Mouse (Mus musculus): ENCODE results near the gene Nelfb. TPM values are rescaled to one million over a fixed set of nuclear protein-coding genes. Genes with fewer than 3 reads are reported as not detected.

Nelfb gene
- total RNA-seq, 2 experiments from 2014 or later, result 50.6 to 59.3 TPM

Other genes with a start within 250 kb of the Nelfb start
- gene Dph7, start 249.1 kb downstream of the Nelfb start, total RNA-seq (2021), result 10 to 100 TPM; 24.9 to 29.5 TPM
- gene Mrpl41, start 236.4 kb downstream of the Nelfb start, total RNA-seq (2021), result 10 to 100 TPM; 84.9 to 94.6 TPM
- gene Pnpla7, start 235.5 kb downstream of the Nelfb start, total RNA-seq (2021), result 10 to 100 TPM; 12.9 to 14.2 TPM
- 100 to 1,000 TPM; 793 to 858 TPM for gene Nsmf, start 157.1 kb downstream of the Nelfb start, total RNA-seq (2021)
- gene Entpd8, start 131.2 kb downstream of the Nelfb start, total RNA-seq (2021), result not detected
- gene Noxa1, start 116.3 kb downstream of the Nelfb start, total RNA-seq (2021), result not detected
- gene Nrarp, start 30.7 kb downstream of the Nelfb start, total RNA-seq (2021), result 10 to 100 TPM; 43.0 to 50.3 TPM
- 1 to 10 TPM; 1.8 to 2.4 TPM for gene Tor4a, start 14.6 kb downstream of the Nelfb start, total RNA-seq (2021)
- not detected for gene Stpg3, start 3.1 kb upstream of the Nelfb start, total RNA-seq (2021)
- gene Fam166a, start 7.3 kb upstream of the Nelfb start, total RNA-seq (2021), result not detected
- gene Tubb4b, start 13.2 kb upstream of the Nelfb start, total RNA-seq (2021), result 100 to 1,000 TPM; 394 to 449 TPM
- not detected for gene Slc34a3, start 22.9 kb upstream of the Nelfb start, total RNA-seq (2021)
- not detected for gene Rnf224, start 25.3 kb upstream of the Nelfb start, total RNA-seq (2021)
- 100 to 1,000 TPM; 212 to 216 TPM for gene Rnf208, start 30.8 kb upstream of the Nelfb start, total RNA-seq (2021)
- gene Cysrt1, start 31.0 kb upstream of the Nelfb start, total RNA-seq (2021), result not detected
- gene AL732309.1, start 35.4 kb upstream of the Nelfb start, total RNA-seq (2021), result 1 to 10 TPM in 1 of 2 experiments, under 1 TPM in 1; 0.45 to 4.0 TPM
- 10 to 100 TPM; 35.6 to 39.1 TPM for gene Tmem203, start 44.0 kb upstream of the Nelfb start, total RNA-seq (2021)
- 10 to 100 TPM; 13.9 to 14.0 TPM for gene Tprn, start 51.1 kb upstream of the Nelfb start, total RNA-seq (2021)
- 10 to 100 TPM; 77.2 to 83.4 TPM for gene Ssna1, start 60.9 kb upstream of the Nelfb start, total RNA-seq (2021)
- 10 to 100 TPM; 82.8 to 85.3 TPM for gene Anapc2, start 61.0 kb upstream of the Nelfb start, total RNA-seq (2021)
- gene Tmem210, start 76.7 kb upstream of the Nelfb start, total RNA-seq (2021), result not detected
- gene Lrrc26, start 78.4 kb upstream of the Nelfb start, total RNA-seq (2021), result not detected
- gene Grin1, start 107.7 kb upstream of the Nelfb start, total RNA-seq (2021), result 100 to 1,000 TPM; 345 to 348 TPM
- 10 to 100 TPM; 51.3 to 59.8 TPM for gene Man1b1, start 120.8 kb upstream of the Nelfb start, total RNA-seq (2021)
- gene Dpp7, start 144.9 kb upstream of the Nelfb start, total RNA-seq (2021), result 10 to 100 TPM; 21.2 to 28.0 TPM
- gene Uap1l1, start 154.2 kb upstream of the Nelfb start, total RNA-seq (2021), result 10 to 100 TPM; 11.2 to 11.5 TPM
- 10 to 100 TPM; 16.0 to 18.3 TPM for gene Sapcd2, start 160.8 kb upstream of the Nelfb start, total RNA-seq (2021)
- 10 to 100 TPM; 26.1 to 26.6 TPM for gene Entpd2, start 184.4 kb upstream of the Nelfb start, total RNA-seq (2021)
- 100 to 1,000 TPM; 416 to 446 TPM for gene Npdc1, start 187.9 kb upstream of the Nelfb start, total RNA-seq (2021)
- gene Fut7, start 211.8 kb upstream of the Nelfb start, total RNA-seq (2021), result under 1 TPM; 0.33 to 0.78 TPM
- 100 to 1,000 TPM; 107 to 118 TPM for gene Abca2, start 217.2 kb upstream of the Nelfb start, total RNA-seq (2021)
- gene Clic3, start 245.3 kb upstream of the Nelfb start, total RNA-seq (2021), result under 1 TPM in 1 of 2 experiments, not detected in 1; 0.60 TPM
- gene Paxx, start 249.6 kb upstream of the Nelfb start, total RNA-seq (2021), result 10 to 100 TPM; 56.1 to 68.6 TPM

All from layer of hippocampus, postnatal 10 days (tissue).